Mouse (Mus musculus) induced T-regulatory cell, adult 2 months (primary cell): ENCODE measurements around the gene Parp16.
"Not testable (repeated sequence)": the region's sequence is repeated elsewhere in the genome, so short reads cannot be mapped to it uniquely, and the experiment has no call there.

Source experiments
- DNase-seq: peaks from one replicate; pipeline ENCODE4 v3.0.0-alpha.2; 2012; ENCODE audit warnings: low read depth

Parp16 gene

DNA sequence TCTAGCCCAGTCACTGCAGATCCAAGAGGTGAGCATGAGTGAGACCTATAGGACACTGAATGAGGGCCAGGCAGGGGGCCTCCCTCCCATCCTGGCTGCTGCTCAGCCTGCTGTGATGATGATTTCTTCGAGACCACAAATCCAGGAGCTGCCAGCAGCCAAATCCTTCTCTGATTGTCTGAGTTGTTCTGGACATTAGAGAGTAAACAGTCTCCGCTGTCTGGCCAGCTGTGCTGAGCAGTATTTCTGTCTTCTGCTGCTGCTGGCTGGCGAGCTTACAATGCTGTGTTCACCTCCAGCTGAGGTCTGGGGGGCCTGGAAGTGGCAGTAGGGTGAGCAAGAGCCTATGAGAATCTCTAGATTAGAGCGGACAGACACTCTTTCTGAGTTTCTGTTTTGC, 48.1 kb downstream of the Parp16 start:
- DNase-seq = no peak

DNA sequence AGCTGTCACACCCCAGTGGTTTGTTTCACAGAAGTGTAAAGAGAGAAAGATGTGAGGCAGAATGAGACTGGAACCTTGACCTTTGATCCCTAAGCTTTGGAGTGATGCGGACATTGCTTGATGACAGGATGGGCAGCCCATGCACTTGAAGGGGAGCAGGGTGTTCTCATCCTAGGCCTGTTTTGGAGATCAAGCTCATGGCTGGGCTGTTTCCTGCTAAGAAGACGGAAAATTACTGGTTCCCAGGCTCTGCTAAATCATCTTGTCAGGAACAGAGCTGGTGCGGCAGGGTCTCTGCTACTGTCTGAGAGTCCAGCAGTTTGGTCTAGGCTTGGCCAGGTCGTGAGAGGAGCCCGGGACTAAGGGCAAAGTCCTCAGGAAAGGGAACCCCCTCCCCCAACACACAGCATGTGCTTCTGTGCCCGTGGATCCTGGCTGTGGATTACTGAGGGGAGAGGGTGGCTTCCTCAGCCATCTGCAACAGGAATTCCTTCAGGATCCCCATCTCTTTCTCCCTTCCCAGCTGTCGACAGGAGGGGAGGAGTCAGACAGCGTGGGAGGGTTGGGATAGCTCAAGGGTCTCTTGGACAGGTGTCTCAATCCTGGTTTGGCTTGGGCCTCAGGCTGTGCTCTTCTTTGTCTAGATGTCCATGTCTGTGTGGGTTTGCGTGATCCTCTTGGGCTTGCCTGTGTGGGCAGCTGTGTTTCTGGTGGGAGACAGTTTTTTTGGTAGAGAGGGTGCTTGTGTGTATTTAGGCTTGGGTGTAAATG, 49.1 kb downstream of the Parp16 start:
- DNase-seq = no peak

- no peak for DNase-seq
Observed at GRCm38 (mm10) chr9:65247502-65248376, 52.6 kb downstream of the Parp16 start.

DNA sequence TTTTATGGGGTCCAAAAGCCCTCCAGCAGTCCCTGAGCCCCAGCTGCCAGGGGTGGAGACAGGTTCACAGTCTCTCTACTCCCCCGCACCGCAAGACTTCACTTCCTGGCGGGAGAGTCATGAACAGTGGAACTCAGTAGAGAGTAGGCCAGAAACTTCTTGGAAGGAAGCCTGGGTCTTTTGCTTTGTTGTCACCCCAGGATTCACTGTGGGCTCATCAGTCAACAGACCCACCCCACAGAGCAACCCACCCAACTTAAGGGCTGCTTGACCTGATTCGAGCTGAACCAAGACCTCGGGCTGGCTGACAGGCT, 53.2 kb downstream of the Parp16 start:
- DNase-seq = no peak

DNA sequence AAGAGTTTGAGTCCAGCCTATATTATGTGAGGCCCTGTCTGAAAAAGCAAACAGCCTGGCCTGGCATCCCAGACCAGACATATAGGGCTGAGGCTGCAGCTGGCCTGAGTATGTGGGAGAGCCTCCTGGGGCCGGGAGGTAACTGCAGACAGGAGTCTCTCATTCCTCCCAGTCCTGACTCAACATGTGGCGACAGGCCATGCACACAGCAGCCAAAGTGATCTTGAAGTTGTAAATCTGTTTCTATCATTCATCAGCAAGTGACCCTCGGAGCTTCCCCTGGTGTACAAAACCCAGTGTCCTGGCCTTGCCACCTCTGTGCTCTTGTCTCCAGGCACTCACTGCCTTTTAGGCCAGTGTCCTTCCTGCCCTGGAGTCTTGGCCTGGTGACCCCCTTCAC, 56.9 kb downstream of the Parp16 start:
- DNase-seq = no peak

- no peak for DNase-seq
Observed at GRCm38 (mm10) chr9:65255906-65256600, 60.9 kb downstream of the Parp16 start.

DNA sequence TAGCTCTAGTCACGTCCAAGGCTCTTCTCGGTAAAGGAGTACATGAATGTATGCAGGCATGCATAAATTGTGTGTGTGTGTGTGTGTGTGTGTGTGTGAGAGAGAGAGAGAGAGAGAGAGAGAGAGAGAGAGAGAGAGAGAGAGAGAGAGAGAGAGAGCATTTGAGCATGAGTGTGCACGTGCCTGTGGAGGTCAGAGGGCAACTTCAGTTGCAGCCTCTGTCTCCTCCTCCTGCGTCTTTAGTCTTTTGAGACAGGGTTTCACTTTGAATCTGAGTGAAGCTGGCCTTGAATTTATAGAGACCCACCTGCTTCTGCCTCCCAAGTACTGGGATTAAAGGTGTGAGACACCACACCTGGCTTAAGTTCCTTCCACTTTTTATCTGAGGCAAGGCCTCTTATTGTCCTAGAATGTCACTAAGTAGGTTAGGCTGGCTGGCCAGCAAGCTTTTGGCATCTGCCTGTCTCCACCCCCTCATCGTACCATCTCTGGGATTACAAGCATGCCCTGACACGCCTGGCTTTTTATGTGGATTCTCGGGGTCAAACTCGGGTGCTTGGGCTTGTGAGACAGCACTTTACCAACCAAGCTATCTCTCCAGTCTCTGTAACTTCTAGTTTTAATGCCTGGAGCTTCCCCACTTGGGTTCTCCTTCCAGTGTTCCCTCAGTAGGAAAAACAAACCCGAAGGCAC, 62.2 kb downstream of the Parp16 start:
- DNase-seq = no peak

- no peak for DNase-seq
Observed at GRCm38 (mm10) chr9:65259366-65259765, 64.2 kb downstream of the Parp16 start.

GRCm38 (mm10) chr9:65261591-65262230, 66.6 kb downstream of the Parp16 start:
- no peak for DNase-seq

DNA sequence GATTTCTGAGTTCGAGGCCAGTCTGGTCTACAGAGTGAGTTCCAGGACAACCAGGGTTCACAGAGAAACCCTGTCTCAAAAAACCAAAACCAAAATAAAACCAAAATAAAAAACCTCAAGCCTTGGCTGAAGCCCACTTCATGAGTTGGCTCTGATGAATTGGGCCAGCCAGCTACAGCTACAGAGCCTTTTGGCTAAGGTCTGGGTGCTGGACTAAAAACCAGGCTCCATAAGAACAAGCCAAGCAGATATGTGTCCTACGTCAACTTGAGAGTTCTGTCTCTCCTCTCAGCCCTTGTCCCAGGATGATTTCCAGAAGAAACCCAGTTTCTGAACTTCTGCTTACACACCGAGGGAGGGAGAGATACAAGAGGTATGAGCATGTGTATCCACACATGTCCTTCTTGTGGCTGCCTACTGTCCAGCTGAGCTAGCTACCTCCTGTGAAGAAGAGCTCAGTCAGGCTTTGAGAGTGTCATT, 67.5 kb downstream of the Parp16 start:
- no peak for DNase-seq

GRCm38 (mm10) chr9:65264959-65265358, 69.8 kb downstream of the Parp16 start, which contains the start of gene Cilp:
Gene Cilp (plus strand): TSS chr9:65265180.
- DNase-seq = no peak

DNA sequence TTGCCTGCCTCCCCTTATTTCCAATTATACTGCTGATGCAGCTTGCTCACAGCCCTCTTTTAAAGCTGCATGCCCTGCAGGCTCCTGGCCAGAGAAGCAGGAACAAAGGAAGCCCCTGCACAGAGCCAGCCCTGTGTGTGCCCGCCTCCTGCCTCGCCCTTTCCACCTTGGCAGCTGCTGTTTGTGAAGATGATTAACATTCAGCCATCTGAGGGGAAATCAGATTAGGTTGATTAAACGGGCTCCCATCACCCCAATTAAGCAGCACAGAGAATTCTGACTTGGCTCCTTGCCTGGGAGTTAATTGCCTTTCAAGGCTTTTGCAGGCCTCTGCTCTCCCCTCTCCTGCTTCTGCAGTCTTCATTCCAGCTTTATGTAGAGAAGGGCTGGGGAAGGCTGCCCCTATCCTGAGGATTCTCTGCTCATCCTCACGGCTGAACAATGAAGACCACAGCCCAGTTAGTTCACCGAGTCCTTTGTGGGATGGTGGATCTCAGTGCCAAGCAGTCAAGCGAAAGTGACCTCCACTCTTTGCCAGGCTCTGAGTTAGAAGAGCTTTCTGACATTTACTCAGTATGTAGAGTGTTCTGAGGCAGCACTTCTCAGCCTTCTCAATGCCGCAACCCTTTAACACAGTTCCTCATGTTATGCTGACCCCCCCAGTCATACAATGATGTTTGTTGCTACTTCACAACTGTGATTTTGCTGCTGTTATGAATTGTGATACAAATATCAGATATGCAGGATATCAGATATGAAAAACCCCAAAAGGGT, 72.8 kb downstream of the Parp16 start:
- DNase-seq = no peak

DNA sequence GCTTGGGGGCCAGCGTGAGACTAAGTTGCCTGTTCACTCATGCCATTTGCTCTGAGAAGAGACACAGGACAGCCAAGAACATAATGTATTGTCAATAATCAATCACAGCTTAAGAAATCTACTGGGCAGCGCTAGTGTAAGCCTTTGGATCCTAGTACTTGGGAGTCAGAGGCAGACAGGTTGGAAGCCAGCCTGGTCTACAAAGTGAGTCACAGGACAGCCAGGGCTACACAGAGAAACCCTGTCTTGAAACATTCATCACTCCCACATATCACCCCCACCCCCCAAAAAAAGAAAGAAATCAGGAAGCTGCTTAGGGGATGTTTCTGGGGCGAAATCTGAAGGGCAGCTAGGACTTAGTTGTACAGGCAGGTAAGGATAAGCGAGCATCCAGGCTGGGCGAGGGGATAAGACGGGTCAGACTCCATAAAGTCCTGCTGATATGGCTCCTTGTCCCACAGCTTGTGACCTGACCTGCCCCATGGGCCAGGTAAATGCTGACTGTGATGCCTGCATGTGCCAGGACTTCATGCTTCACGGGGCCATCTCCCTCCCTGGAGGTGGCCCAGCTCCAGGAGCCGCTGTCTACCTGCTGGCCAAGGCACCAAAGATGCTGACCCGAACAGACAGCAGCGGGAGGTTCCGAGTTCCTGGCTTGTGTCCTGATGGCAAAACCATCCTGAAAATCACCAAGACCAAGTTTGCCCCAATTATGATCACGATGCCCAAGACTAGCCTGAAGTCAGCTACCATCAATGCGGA, 78.1 kb downstream of the Parp16 start:
- no peak for DNase-seq

- DNase-seq = no peak
Observed at GRCm38 (mm10) chr9:65273873-65274272, 78.7 kb downstream of the Parp16 start.

GRCm38 (mm10) chr9:65274851-65275250, 79.7 kb downstream of the Parp16 start:
- DNase-seq = not testable (repeated sequence)

GRCm38 (mm10) chr9:65275810-65276530, 80.8 kb downstream of the Parp16 start:
- DNase-seq = no peak

- DNase-seq = no peak
Observed at GRCm38 (mm10) chr9:65281536-65282151, 86.5 kb downstream of the Parp16 start.

GRCm38 (mm10) chr9:65283301-65283700, 88.1 kb downstream of the Parp16 start:
- DNase-seq = peak; percentile 66

- DNase-seq = not testable (repeated sequence)
Observed at GRCm38 (mm10) chr9:65288252-65288651, 93.1 kb downstream of the Parp16 start.
